Mouse (Mus musculus) MEL (cell line): Measurements from ENCODE around the gene Dcbld1.

Experiments
- CTCF ChIP-seq, 3 experiments: IDR thresholded peaks in 2 of 3; conservative IDR thresholded peaks in 1 of 3; 2 replicates each; pipeline ENCODE4 v1.5.1; 2011 to 2012; ENCODE audit warnings: low read length in 3 of 3, low read depth in 2 of 3, mild to moderate bottlenecking in 2 of 3, improper control_type of control experiment in 1 of 3, inconsistent platforms in 1 of 3, mixed read lengths in 1 of 3, moderate library complexity in 1 of 3; ENCODE audit not compliant: control insufficient read depth in 1 of 3, insufficient read depth in 1 of 3, poor library complexity in 1 of 3, severe bottlenecking in 1 of 3
- MAX ChIP-seq: IDR thresholded peaks from 2 replicates; pipeline ENCODE4 v1.6.1; 2011; ENCODE audit warnings: low read length, improper control_type of control experiment
- POLR2AphosphoS5 ChIP-seq: IDR thresholded peaks from 2 replicates; pipeline ENCODE4 v1.6.1; 2012; ENCODE audit warnings: low read depth, borderline replicate concordance, mild to moderate bottlenecking, inconsistent platforms, low read length, moderate library complexity, mixed read lengths
- SIN3A ChIP-seq: IDR thresholded peaks from 2 replicates; pipeline ENCODE4 v1.6.1; 2012; ENCODE audit warnings: low read length, improper control_type of control experiment, inconsistent platforms
- TAL1 ChIP-seq: IDR thresholded peaks from 2 replicates; pipeline ENCODE4 v1.6.1; 2012; ENCODE audit warnings: mild to moderate bottlenecking, inconsistent platforms, low read length, moderate library complexity, mixed read lengths
- USF1 ChIP-seq: IDR thresholded peaks from 2 replicates; pipeline ENCODE4 v1.6.1; 2014; ENCODE audit warnings: low read depth, mild to moderate bottlenecking, inconsistent platforms, low read length, improper control_type of control experiment, moderate library complexity
- ZNF384 ChIP-seq: IDR thresholded peaks from 2 replicates; pipeline ENCODE4 v1.6.1; 2012; ENCODE audit warnings: low read depth, mild to moderate bottlenecking, inconsistent platforms, low read length, improper control_type of control experiment

GRCm38 (mm10) chr10:52281337-52281736 lies 47.9 kb downstream of the Dcbld1 start:
- TF ChIP-seq ZNF384 = no peak
- no peak for TF ChIP-seq MAX
- TF ChIP-seq USF1 = no peak
- TF ChIP-seq CTCF (IDR thresholded peaks at IDR 0.05 in 2 of 3, conservative IDR thresholded peaks at IDR 0.05 in 1 of 3; ENCODE audit: control insufficient read depth in 1 of 3, insufficient read depth in 1 of 3, low read depth in 2 of 3, low read length in 3 of 3, poor library complexity in 1 of 3, severe bottlenecking in 1 of 3) = no peak
- TF ChIP-seq SIN3A = no peak
- no peak for TF ChIP-seq TAL1
- no peak for TF ChIP-seq POLR2AphosphoS5
